Mouse (Mus musculus): ENCODE measurements around the gene Aig1.

Aig1 gene

GRCm38 (mm10) chr10:13849205-13849604 is 19.6 kb downstream of the Aig1 start:
- no peak for DNase-seq (ENCODE audit: low read depth, low spot score)

GRCm38 (mm10) chr10:13844864-13845263 is 23.9 kb downstream of the Aig1 start:
- no peak for DNase-seq (ENCODE audit: low read depth, low spot score)

- DNase-seq (ENCODE audit: low read depth, low spot score): no peak
Observed at GRCm38 (mm10) chr10:13843746-13844145, 25.0 kb downstream of the Aig1 start.

- no peak for DNase-seq (ENCODE audit: low read depth, low spot score)
Observed at GRCm38 (mm10) chr10:13842855-13843254, 25.9 kb downstream of the Aig1 start.

GRCm38 (mm10) chr10:13838511-13839126 is 30.2 kb downstream of the Aig1 start:
- no peak for DNase-seq (ENCODE audit: low read depth, low spot score)

GRCm38 (mm10) chr10:13837709-13838456 is 30.9 kb downstream of the Aig1 start:
- no peak for DNase-seq (ENCODE audit: low read depth, low spot score)

- DNase-seq (ENCODE audit: low read depth, low spot score): no peak
Observed at GRCm38 (mm10) chr10:13836956-13837355, 31.8 kb downstream of the Aig1 start.

- DNase-seq (ENCODE audit: low read depth, low spot score): no peak
Observed at GRCm38 (mm10) chr10:13835737-13836475, 32.9 kb downstream of the Aig1 start.

- no peak for DNase-seq (ENCODE audit: low read depth, low spot score)
Observed at GRCm38 (mm10) chr10:13834056-13834455, 34.7 kb downstream of the Aig1 start.

GRCm38 (mm10) chr10:13833066-13833566 is 35.7 kb downstream of the Aig1 start:
- no peak for DNase-seq (ENCODE audit: low read depth, low spot score)

GRCm38 (mm10) chr10:13832546-13833033 is 36.2 kb downstream of the Aig1 start:
- no peak for DNase-seq (ENCODE audit: low read depth, low spot score)

GRCm38 (mm10) chr10:13827150-13827549 is 41.6 kb downstream of the Aig1 start:
- no peak for DNase-seq (ENCODE audit: low read depth, low spot score)

GRCm38 (mm10) chr10:13813591-13813990 is 55.2 kb downstream of the Aig1 start:
- DNase-seq (ENCODE audit: low read depth, low spot score): no peak

- no peak for DNase-seq (ENCODE audit: low read depth, low spot score)
Observed at GRCm38 (mm10) chr10:13808291-13808690, 60.5 kb downstream of the Aig1 start.

GRCm38 (mm10) chr10:13806806-13807205 is 62.0 kb downstream of the Aig1 start:
- DNase-seq (ENCODE audit: low read depth, low spot score): no peak

- no peak for DNase-seq (ENCODE audit: low read depth, low spot score)
Observed at GRCm38 (mm10) chr10:13801296-13801695, 67.5 kb downstream of the Aig1 start.

- DNase-seq (ENCODE audit: low read depth, low spot score): no peak
Observed at GRCm38 (mm10) chr10:13793458-13793857, 75.3 kb downstream of the Aig1 start.

- DNase-seq (ENCODE audit: low read depth, low spot score): no peak
Observed at GRCm38 (mm10) chr10:13792788-13793187, 76.0 kb downstream of the Aig1 start.

- DNase-seq (ENCODE audit: low read depth, low spot score): no peak
Observed at GRCm38 (mm10) chr10:13789604-13790003, 79.2 kb downstream of the Aig1 start.

GRCm38 (mm10) chr10:13788057-13788456 is 80.7 kb downstream of the Aig1 start:
- no peak for DNase-seq (ENCODE audit: low read depth, low spot score)

GRCm38 (mm10) chr10:13782774-13783173 is 86.0 kb downstream of the Aig1 start:
- DNase-seq (ENCODE audit: low read depth, low spot score): no peak

- DNase-seq (ENCODE audit: low read depth, low spot score): no peak
Observed at GRCm38 (mm10) chr10:13782235-13782757, 86.5 kb downstream of the Aig1 start.

All from forelimb bud, embryonic 11.5 days (tissue).